Mouse (Mus musculus): Measurements from ENCODE around the gene Rab33b. TPM values are rescaled to one million over a fixed set of nuclear protein-coding genes. Genes with fewer than 3 reads are reported as not detected.

The Rab33b gene
- polyA plus RNA-seq, 1 experiment from 2014 or later: 13.6 TPM

DNA sequence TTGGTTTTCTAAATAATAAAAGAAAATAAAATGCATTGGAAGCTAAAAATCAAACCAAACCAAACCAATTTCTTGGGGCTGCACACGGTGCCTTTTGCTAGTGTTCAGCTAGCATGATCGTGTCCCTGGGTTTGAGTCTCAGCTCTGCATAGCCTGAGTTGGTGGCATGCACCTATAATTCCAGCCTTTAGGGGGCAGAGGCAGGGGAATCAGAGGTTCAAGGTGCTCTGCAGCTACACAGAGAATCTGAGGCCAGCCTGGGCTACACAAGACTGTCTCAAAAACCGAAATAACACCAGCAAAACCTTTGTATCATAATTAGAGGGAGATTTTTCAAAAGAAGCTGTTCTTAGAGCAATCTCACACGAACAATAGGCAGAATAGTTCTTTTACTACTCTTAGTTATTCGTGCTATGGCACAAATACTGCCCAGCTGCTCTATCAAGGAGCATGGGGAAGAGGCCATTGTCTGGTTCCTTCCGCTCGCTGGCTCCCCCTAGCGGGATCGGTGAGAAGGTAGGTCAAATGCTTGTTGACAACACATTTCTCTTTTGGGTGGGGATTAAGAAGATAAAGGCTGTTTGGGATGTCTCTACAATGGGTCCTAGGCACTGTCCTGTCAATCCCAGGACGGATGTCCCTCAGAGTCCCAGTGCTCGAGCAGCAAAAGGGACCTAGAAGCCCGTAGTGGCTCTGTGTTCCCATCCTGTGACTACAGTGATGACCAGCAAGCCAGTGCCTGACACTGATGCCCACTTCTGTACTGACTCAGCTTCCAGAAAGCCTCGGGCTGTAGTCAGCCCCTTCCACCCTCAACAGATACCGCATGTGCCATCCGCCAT is 56.1 kb downstream of the Rab33b start:
- H3K9me3 ChIP-seq: no peaks in the 10 kb centered on the region
- no peak for ATAC-seq (ENCODE audit: extremely low read depth, insufficient number of reproducible peaks, low FRiP score, low TSS enrichment)

GRCm38 (mm10) chr3:51540659-51541058 is 56.9 kb downstream of the Rab33b start:
- H3K36me3 ChIP-seq: peaks cover 76% of the 10 kb centered on the region
- no peak overlapping the region for H3K4me2 ChIP-seq
- no peaks in the 10 kb centered on the region for H3K4me1 ChIP-seq
- no peak overlapping the region for H3K4me3 ChIP-seq
- H3K27me3 ChIP-seq (replicated peaks): no peaks in the 10 kb centered on the region
- WGBS: 89% methylated on average over 9 of the region's 9 CpGs
- H3K9ac ChIP-seq: no peak overlapping the region
- ATAC-seq (ENCODE audit: extremely low read depth, insufficient number of reproducible peaks, low FRiP score, low TSS enrichment): no peak
- no peak overlapping the region for H3K27ac ChIP-seq (replicated peaks)
- H3K9me3 ChIP-seq: no peaks in the 10 kb centered on the region

More for the DNA sequence above, 56.1 kb downstream of the Rab33b start:
- WGBS: 49% methylated on average over 15 of the region's 15 CpGs
- Histone ChIP-seq H3K36me3 (peaks cover 84% of the 10 kb centered on the region), H3K27me3 (replicated peaks) (no peaks in the 10 kb centered on the region), H3K4me2 (no peak overlapping the region), H3K27ac (replicated peaks) (no peak overlapping the region), H3K4me3 (no peak overlapping the region), H3K9ac (no peak overlapping the region), H3K4me1 (no peaks in the 10 kb centered on the region)

DNA sequence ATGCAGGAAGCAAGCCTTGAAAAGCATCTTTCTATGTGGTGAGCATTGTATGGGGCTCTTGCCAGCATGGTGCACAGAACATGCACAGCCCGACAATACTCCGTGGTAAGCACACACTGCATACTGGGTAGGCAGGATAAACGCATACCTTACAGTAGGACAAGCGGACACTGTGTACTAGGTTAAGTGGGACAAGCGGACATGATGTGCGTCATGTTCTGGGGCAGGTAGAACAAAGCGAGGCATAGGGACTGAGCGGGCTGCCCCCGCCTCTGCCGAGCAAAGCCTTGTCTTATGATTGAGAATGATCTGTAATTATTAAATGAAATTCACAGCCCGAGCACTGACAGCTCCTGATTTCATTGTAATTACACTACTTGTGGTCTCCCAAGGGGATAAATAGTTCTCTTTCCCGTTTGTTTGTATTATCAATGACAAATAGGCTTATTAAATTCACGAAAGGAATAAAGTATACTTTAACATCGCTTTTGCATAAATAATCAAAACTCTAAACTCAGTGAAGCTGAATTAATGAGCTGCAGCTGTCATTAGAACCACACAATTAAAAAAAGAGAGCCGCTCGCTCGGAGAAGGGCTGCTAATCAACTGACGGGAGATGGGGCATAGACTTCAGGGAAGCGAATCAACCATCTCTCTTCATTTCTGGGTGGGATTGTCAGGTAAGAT is 60.9 kb downstream of the Rab33b start:
- no peak overlapping the region for H3K9ac ChIP-seq
- no peak overlapping the region for H3K4me3 ChIP-seq
- peaks cover 7% of the 10 kb centered on the region for H3K4me1 ChIP-seq
- no peak overlapping the region for H3K27ac ChIP-seq (replicated peaks)
- H3K4me2 ChIP-seq: no peak overlapping the region
- H3K9me3 ChIP-seq: no peaks in the 10 kb centered on the region
- no peak for ATAC-seq (ENCODE audit: extremely low read depth, insufficient number of reproducible peaks, low FRiP score, low TSS enrichment)
- WGBS: 89% methylated on average over 19 of the region's 19 CpGs
- peaks cover 74% of the 10 kb centered on the region for H3K36me3 ChIP-seq
- H3K27me3 ChIP-seq (replicated peaks): no peaks in the 10 kb centered on the region

Other genes starting within 250 kb of the Rab33b start
- gene Elf2, start 143.3 kb upstream of the Rab33b start, polyA plus RNA-seq (2015; fragmentation: Nextera tagmentation; extraction: Ambion mirVana): 50.7 and 57.8 TPM in 2 replicates
- gene Mgarp, start 87.2 kb upstream of the Rab33b start, polyA plus RNA-seq (2015; fragmentation: Nextera tagmentation; extraction: Ambion mirVana): 11.7 and 12.2 TPM in 2 replicates
- 1,322 and 1,484 TPM in 2 replicates for gene Ndufc1, start 74.9 kb upstream of the Rab33b start, polyA plus RNA-seq (2015; fragmentation: Nextera tagmentation; extraction: Ambion mirVana)
- gene Naa15, start 68.8 kb upstream of the Rab33b start, polyA plus RNA-seq (2015; fragmentation: Nextera tagmentation; extraction: Ambion mirVana): 35.7 and 44.6 TPM in 2 replicates
- gene Setd7, start 77.0 kb downstream of the Rab33b start, polyA plus RNA-seq (2015; fragmentation: Nextera tagmentation; extraction: Ambion mirVana): 3.8 and 5.8 TPM in 2 replicates
- 2.4 and 3.8 TPM in 2 replicates for gene Mgst2, start 176.4 kb downstream of the Rab33b start, polyA plus RNA-seq (2015; fragmentation: Nextera tagmentation; extraction: Ambion mirVana)